Mouse (Mus musculus): ENCODE data around the gene Adamtsl5.

Adamtsl5 gene

GRCm38 (mm10) chr10:80341491-80342304 lies 6.5 kb downstream of the Adamtsl5 start:
- no peak for DNase-seq

GRCm38 (mm10) chr10:80341026-80341425 lies 7.2 kb downstream of the Adamtsl5 start:
- no peak for DNase-seq

- peak; percentile 91 for DNase-seq
Observed at GRCm38 (mm10) chr10:80339941-80340750, 8.1 kb downstream of the Adamtsl5 start.

GRCm38 (mm10) chr10:80336263-80336662 lies 11.9 kb downstream of the Adamtsl5 start:
- no peak for DNase-seq

GRCm38 (mm10) chr10:80332525-80332989 lies 15.7 kb downstream of the Adamtsl5 start:
- no peak for DNase-seq

GRCm38 (mm10) chr10:80331636-80332524 lies 16.3 kb downstream of the Adamtsl5 start:
- DNase-seq = peak; percentile 90

DNA sequence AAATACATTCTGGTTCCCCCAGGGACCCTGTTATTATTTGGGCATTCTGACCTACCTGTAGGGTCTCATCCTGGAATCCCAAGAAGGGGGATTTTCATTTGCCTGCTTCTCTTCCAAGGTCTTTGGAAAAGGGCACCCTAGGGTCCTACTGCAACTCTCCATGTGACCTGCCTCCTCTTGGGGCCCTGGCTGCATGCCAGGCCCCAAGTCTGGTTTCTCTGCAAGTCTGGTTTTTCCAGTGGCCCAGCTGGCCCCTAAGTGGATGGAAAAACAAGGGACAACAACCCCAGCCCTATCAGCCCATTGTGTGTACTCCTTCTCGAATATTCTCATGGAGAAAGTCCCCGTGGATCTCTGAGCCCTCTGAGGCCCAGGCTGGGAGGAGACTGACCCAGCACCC lies 17.3 kb downstream of the Adamtsl5 start:
- no peak for DNase-seq

GRCm38 (mm10) chr10:80330084-80330483 lies 18.1 kb downstream of the Adamtsl5 start:
- DNase-seq = no peak

DNA sequence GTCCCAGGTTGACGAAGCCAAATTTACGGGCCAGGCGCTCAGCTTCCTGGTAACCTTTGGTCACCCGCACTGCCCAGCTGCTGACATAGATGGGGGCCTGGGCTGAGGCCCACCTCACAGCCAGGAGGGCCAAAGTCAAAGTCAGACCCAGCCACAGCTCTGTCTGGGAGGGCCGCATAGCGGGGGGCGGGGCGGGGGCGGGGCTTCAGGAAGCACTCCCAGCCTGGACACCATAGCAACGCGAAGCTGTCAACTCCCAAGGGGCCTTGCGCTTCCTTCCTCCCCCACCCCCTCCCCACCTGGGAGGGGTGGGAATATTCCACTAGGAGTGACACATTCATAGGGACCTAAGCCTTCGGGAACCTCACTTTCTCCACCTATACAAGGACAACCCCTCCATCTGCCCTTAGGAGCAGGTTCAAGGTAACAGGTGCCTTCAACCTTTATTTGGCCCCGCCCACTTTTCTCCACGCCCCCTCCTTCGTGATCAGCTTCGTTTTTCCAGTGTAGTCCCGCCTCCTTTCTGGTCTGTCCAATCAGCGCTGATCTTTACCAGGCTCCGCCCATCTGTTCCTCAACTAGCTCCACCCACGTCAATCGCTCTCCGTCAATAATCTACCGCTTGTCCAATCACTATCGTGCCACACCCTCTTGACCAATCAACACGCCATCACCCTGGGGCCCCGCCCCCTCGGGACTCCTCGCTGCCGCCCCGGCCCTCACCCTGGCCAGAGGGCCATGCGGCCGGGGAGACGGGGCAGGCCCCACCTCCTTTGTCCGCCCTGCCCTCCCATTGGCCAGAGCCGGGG lies 18.7 kb downstream of the Adamtsl5 start, which contains the start of the genes Pcsk4 and Reep6:
Gene Pcsk4, minus strand, starts transcription at position 226 of the 809 bp plus-strand sequence.
Gene Reep6, plus strand, starts transcription at position 681 of the 809 bp plus-strand sequence.
- DNase-seq = peak; percentile 99

- DNase-seq = no peak
Observed at GRCm38 (mm10) chr10:80325045-80325444, 23.2 kb downstream of the Adamtsl5 start.

GRCm38 (mm10) chr10:80324120-80325037 lies 23.8 kb downstream of the Adamtsl5 start:
- no peak for DNase-seq

DNA sequence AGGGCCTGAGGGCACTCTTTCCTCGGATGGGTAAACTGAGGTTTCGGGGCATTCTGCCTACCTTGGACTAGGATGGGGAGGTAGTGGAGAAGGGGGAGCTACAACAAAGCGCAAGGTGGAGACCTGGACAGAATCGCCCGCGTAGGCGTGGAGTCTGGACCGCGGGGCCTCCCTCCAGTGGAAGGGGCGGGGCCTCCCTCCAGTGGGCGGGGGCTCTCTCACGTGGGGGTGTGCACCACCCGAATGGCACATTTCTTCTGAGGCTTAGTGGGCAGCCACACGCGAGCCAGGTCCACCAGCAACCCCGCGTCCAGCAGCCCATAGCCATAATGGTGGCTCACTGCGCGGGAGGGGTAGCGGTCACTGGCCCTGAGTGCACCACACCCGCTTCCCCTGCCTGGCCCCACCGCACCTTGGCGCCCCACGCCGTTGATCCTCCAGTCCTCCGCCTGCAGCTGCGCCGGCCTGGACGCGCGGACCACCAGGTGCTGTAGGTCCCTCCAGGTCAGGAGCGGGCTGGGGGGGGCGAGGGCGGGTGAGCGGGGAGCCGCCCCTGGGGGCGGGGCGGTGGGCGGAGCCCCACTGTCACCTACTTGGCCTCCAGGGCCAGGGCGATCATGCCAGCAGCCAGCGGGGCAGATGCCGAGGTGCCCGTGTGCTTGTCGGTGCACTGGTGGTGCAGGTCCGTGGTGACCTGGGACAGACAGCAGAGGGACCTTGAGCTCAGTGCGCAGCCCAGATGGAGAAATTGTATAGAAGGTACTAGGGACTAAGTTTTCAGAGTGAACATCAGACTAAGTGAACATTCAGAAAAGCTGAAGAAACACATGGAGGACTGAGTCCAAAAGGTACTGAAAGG lies 24.7 kb downstream of the Adamtsl5 start:
- peak; percentile 90 for DNase-seq

- peak; percentile 55 for DNase-seq
Observed at GRCm38 (mm10) chr10:80322811-80323211, 25.4 kb downstream of the Adamtsl5 start.

- DNase-seq = no peak
Observed at GRCm38 (mm10) chr10:80321670-80322581, 26.3 kb downstream of the Adamtsl5 start.

GRCm38 (mm10) chr10:80321014-80321669 lies 27.1 kb downstream of the Adamtsl5 start:
- DNase-seq = no peak

- peak; percentile 94 for DNase-seq
Observed at GRCm38 (mm10) chr10:80320340-80320760, 27.9 kb downstream of the Adamtsl5 start, which contains the start of gene 2310011J03Rik. 2310011J03Rik (minus strand) TSS chr10:80320537.

GRCm38 (mm10) chr10:80317011-80317410 lies 31.2 kb downstream of the Adamtsl5 start:
- DNase-seq = no peak

DNA sequence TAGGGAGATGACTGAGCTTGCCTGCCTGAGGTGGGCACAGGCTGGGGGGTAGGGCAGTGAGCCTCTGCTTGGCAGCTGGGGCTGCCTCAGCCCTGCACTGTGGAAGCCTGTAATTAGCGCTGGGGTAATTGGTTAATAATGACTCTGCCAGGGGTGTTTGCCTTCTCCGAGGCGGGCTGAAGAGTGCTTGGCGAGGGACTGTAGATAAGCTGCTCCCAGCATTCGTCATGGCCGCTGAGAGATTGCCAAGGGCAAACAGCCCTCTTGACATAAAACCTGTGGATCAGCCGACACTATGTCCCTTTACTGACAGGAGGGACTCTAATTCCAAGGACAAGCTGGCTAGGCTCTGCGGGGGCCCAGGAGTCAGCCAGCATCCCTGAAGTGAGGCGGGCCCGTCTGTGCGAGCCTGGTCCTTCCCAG lies 31.8 kb downstream of the Adamtsl5 start:
- DNase-seq = no peak

Measured in liver (tissue).